Mouse (Mus musculus): Measurements from ENCODE around the gene Smarcb1.

DNA sequence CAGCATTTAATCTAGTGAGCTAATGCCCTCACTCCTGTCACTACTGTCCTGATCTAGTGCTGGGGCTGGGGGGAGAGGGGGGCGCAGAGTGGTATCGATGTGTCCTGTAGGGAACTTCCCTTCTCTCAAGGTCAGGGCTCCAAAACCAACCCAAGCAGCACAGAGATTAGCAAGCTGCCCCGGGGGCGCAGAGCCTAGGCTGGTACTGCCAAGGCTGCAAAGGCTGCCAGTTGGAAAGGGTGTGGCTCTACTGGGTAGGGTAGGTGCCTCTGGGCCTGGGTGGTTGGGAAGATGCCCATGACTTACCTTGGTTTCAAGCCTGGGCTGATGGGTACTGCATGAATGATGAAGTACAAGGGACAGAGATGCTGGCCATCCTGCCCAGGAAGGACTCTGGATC is 63.8 kb downstream of the Smarcb1 start:
- TF ChIP-seq GATA1 (IDR thresholded peaks at IDR 0.05; ENCODE audit: borderline replicate concordance, low read length) (no peak), CTCF (IDR thresholded peaks at IDR 0.05; ENCODE audit: low read depth, low read length) (no peak), GATA2 (IDR thresholded peaks at IDR 0.05; ENCODE audit: borderline replicate concordance, low read depth, low read length) (no peak), POLR2AphosphoS5 (IDR thresholded peaks at IDR 0.05; ENCODE audit: insufficient replicate concordance, low read depth, low read length) (no peak), TAL1 (conservative IDR thresholded peaks at IDR 0.05; ENCODE audit: low read depth, low read length) (no peak)
